Mouse (Mus musculus) skeletal muscle tissue, adult 2 months (tissue): ENCODE measurements around the gene Ier5l.

ENCODE experiments used
- DNase-seq: peaks from one replicate; pipeline ENCODE4 v3.0.0-alpha.2; 2012; ENCODE audit warnings: low read depth, low spot score

Gene Ier5l

DNA sequence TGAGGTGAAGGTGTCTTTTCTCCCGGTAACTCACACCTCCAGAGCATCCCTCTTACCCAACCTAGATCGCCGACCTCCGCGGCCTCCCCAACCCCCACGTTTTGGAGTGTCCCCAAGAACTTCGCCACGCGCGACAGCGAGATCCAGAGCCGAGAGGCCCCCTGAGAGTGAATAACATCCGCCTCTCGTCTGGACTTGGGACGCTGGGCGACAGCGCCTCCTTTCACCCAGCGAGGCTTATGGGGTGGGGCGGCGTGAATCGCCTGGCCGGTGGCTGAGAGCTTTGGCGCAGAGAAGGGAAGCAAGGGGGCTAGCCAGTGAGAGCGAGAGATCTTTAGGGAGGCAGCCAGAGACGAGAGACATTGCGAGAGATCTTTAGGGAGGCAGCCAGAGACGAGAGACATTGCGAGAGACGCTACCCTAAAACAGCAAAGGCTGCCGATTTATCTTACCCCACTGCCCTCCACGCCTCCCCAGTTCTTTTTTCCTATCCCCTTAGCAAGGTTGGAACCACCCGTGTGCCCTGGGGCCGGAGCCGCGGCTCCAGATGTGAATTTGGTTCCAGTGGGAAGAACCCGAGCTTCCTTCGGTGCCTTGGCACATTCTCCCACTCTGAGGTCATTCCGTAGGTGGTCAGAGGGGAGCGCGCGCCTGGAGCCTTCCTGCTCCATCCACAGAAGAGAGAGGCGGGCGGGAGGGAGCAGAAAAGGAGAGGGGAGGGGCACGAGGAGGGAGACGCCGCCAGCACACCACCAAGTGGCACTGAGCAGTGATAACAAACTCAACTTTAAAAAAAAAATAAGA is 3.7 kb downstream of the Ier5l start:
- DNase-seq, result peak; percentile 74

DNA sequence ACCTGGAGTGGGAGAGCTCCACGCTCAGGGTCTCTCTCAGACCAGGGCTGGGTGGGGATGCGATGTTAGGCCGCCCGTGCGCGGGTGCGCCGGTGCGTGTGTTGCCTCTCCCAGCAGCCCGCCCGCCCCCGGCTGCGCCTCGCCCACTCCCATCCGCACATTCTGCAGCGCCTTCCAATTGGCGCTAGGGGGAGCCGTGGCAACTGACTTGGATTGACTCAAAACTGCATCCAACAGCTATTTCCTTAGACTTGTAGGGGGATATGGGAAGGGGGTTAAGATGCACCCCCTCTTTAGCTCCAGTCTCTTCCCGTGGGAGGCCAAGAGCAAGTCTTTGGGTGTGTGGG is 4.2 kb downstream of the Ier5l start:
- DNase-seq, result peak; percentile 60

- DNase-seq, result no peak
Measured at GRCm38 (mm10) chr2:30469009-30469408, 5.0 kb downstream of the Ier5l start.

GRCm38 (mm10) chr2:30466787-30467186 is 7.2 kb downstream of the Ier5l start:
- no peak for DNase-seq

DNA sequence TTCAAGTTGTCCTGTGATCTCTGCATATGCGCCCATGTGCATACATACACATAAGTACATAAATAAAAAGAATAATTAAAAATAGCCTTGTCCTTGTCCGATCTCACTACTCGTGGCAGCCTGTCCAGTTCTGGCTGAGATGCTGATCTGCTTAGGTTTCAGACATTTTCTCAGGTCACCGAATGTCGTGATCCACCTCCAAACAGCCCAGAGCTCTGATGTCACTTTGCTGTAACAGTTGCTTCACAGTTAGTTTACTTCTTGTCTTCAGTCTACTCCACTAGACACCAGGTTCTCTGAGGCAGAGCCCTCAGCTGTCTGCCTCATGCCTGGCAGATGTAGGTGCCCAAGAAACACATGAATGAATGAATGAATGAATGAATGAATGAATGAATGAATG is 9.6 kb downstream of the Ier5l start:
- peak; percentile 57 for DNase-seq

- peak; percentile 86 for DNase-seq
Measured at GRCm38 (mm10) chr2:30463904-30464330, 10.1 kb downstream of the Ier5l start.

DNA sequence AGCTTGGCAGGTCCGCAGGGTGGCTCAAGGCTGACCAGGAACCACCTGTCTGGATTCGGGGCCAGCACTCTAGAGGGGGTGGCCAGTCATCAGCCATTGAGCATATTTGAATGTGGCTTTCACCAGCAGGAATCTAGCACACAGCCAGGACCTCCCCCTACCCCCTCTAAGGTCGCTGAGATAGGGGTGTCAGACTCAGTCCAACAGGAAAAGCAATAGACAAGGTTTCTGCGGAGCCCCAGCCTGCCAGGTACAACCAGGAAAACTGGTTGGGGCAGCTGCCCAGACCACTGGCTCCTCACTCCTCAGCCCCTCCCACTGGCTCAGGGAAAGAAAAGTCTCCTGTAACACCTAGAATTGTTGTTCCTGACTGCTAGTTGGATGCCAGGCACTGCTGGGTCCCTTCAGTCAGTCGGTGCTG is 10.7 kb downstream of the Ier5l start:
- no peak for DNase-seq

DNA sequence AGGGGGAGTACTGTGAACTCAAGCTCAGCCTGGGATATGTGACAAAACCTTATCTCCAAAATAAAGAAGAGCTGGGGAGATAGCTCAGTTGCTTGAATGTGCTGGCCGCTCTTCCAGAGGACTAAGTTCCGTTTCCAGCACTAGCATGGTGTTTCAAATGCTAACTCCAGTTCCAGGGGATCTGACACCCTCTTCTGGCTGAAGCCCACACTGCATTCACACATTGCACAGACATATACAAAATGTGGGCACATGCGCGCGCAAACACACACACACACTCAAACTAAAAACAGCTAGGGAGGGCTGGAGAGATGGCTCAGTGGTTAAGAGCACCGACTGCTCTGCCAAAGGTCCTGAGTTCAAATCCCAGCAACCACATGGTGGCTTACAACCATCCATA is 14.8 kb downstream of the Ier5l start:
- no peak for DNase-seq

- no peak for DNase-seq
Measured at GRCm38 (mm10) chr2:30458349-30458748, 15.7 kb downstream of the Ier5l start.

DNA sequence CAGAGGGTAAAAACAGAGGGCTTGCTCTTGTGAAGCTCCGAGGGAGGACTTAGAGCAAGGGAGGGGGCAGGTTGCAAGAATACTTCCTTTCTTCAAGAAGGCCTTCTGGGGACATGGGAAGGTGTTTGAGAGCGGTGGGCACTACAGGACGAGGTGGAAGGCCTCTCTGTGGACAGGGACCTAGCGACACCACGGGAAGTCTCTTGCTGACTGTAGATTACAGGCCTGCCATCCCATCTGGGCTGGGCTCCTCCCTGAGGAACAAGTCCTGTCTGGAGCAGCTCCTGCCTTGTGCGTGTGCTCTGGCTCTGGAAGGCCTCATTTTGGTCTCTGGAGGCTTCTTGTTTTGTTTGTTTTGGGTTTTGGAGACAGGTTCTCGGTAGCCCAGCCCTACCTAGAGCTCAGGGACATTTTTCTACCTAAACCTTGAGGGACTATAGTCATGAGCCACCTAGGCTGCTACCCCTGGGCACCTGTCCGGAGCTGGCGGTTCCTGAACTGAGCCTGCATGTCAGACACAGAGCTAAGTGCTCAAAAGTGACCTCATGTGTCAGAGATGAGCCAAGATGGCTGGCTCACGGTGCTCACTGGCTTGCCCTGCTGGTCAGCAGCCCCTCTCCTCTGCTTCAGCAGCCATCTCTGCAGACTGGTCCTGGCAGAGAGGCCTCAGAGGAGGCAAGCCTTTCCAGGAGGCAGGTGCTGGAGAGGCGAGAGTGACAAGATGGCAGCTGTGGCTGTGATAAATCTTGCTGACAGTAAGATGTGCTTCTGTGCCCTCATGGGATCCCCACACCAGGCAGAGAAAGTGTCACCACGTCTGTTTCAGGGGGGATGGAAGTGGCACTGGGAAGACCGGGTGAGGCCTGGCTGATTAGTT is 17.7 kb downstream of the Ier5l start:
- DNase-seq, result peak; percentile 70

DNA sequence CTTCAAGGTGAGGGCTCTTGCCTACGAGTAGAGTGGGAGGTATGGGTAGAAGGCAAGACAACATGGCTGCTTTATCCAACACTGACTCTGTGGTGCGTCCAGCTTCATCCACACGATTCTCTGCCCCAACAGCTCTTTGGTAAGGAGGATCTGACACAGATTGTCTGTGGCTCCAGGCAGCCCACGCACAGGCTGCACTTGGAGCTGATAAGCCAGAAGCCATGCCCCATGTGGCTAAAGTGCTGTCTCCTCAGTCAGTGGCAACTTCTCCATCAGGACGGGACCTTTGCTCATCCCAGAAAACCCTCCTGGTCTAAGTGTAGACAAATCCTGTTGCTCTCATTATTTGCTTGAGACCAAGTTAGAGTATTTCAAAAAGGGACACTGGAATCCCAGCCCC is 19.4 kb downstream of the Ier5l start:
- no peak for DNase-seq

DNA sequence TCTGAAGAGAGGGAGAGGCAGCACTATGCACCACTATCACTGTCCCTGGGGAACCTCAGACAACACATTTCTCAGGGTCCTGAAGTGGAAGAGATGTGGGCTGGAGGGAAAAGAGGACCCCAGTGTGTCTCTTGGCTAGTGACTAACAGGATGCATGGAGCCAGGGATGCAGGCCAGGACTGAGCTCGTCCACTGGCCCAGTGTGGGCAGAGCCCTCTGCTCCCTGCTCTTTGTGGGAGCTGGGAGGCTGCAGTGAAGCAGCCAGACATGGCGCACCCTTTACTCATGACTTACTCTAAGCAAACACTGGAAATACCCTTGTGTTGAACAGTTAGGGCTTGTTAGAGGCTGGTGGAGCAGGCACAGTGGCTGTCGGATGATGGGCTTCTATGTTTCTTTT is 20.4 kb downstream of the Ier5l start:
- DNase-seq, result no peak

DNA sequence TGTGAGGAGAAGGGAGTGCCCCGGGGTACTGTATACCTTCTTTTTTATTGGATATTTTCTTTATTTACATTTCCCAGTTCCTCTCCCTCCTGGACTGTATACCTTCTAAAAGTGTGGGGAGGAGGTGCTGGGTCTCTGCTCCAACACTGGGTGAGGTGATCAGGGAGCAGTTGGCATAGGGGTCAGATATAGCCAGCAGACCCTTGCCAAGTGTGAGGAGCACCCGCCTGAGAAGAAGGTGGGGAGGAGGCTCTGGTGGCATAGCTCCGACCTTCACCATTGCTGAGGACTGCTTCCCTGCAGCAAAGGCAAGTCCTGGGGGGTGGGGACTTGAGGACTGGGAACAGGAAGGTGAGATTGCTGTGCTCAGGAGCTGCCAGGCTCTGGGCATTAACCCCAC is 22.5 kb downstream of the Ier5l start:
- DNase-seq, result no peak

DNA sequence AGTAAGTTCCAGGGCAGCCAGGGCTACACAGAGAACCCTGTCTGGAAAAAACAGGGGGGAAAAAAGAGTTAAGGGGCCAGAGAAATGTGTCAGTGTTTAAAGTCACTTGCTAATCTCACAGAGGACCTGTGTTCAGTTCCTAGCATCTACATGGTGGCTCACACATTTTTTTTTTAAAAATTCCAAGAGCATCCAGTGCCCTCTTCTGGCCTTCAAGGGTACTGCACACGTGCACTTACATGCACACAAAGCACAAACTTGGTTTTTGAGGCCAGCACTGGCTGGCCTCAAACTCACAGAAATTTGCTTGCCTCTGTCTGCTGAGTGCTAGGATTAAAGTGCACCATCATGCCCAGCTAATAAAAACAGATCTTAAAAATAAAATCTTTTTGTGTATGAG is 23.5 kb downstream of the Ier5l start:
- DNase-seq, result no peak

- no peak for DNase-seq
Measured at GRCm38 (mm10) chr2:30448371-30448770, 25.6 kb downstream of the Ier5l start.

GRCm38 (mm10) chr2:30446891-30447826 is 26.9 kb downstream of the Ier5l start:
- DNase-seq, result peak; percentile 64

DNA sequence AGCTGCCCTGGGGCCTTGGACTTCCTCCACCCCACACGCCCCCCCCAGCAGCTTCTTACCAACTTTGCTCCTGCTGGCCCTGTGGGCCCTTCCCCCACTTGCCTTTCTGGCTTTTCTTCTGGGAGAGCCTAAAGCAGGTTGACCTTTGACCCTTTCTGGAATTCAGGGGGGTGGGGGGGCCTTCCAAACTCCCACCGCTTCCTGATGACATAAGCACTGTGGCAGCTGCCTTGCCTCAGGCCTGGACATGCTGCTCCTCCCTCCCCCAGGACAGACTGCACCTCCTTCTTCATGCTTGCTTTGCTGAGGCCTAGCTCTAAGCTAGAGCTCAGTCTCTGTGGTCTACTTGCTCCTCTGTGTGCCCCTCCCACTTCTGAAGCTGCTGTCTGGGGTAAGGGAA is 28.7 kb downstream of the Ier5l start:
- DNase-seq, result peak; percentile 58

DNA sequence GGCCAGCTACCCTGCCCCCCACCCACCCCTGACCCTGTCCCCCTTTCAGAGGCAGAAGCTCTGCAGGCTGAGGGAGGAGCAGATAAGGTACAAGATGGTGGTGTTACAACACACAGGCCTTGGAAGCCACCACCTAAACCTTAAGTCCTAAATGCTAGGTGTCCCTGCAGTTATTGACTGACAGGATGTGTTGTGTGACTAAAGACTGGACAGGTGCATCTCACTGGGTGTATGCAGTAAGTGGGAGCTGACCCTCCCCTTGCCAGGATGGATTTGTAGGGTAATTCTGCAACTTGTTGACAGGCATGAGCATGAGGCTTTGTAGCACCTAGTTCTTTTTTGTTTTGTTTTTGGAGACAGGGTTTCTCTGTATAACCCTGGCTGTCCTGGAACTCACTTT is 29.6 kb downstream of the Ier5l start:
- DNase-seq, result no peak

DNA sequence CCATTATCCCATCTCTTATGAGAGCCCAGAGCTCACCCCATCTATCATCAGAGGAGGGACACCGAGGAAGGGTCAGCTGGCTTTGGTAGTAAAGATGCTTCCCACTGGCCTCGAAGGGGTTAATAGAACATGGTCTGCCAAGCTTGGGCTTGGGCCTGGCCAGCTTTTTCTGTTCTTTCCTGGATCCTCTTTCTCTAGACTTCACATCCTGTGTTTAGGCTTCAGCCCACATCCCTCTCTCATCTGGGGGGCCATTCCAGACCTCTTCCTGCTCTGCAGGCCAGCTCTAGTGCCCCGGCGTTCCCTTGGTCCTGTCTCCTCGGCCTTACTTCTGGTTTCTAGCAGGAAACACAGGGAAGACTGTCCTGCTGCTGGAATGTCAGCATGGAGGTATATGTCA is 30.0 kb downstream of the Ier5l start:
- no peak for DNase-seq

DNA sequence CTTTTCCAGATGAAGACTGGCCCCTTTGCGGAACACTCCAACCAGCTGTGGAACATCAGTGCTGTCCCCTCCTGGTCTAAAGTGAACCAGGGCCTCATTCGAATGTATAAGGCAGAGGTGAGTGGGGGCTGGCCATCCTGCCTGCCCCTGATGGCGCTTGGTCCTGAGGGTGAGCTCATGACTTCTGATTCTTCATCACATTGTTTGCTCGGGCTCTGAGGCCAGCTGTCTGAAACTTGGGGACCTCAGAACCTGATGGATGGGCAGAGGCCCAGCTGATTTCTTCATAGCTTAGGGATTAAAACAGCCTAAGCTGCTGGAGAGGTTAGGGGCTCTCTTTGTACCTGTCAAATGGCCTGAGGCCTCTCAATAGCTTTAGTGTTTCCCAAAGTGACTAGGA is 30.7 kb downstream of the Ier5l start:
- no peak for DNase-seq

DNA sequence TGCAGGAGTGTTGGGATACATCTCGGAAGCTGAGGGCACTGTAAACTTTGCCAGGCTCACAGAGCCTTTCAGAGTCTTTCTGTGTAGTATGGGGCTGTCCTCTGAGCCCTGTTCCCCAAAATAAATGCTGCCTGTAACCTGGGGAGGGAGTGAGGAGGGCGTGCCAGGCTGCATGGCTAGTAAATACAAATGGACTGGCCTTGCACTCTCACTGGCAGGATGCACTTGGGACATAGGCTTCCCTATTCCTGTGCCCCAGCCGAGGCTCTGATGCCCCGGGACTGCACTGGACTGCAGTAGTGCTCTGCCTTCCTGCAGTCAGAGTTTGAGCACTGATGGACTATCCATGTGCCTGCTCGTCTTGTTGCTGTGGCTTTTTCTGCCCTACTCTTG is 31.5 kb downstream of the Ier5l start:
- no peak for DNase-seq
